Mouse (Mus musculus): ENCODE results near the gene Aarsd1. TPM values are rescaled to one million over a fixed set of nuclear protein-coding genes. Genes with fewer than 3 reads are reported as not detected.
A peak's percentile ranks its signal among the peaks of the same experiment; 100 is the strongest.
"Not testable (repeated sequence)": the region's sequence is repeated elsewhere in the genome, so short reads cannot be mapped to it uniquely, and the experiment has no call there.

Gene Aarsd1
- polyA plus RNA-seq, 1 experiment: 52.7 TPM

DNA sequence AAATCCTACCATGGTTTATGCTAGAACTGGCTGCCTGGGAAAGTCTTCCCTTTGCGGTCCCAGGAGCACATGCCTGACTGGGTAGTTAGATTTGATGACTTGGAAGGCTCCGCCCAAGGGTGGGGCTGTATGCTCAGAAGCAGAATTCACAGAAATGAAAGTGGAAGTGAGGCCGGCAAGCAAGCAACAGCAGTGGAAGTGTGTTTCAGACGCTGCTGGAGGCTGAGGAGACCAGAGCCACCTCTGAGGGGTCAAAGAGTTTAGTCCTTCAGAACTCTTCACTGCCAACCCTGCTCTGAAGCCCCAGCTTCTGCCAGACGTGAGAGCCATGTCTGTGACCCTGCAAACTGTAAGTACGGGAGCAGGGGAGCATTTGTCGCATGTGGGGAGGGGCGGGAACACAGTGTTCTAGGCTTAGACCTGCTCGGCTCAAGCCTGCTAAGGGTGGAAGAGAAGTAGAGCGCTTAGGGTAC, 30.9 kb upstream of the Aarsd1 start, which contains the start of gene Ifi35:
TSS of gene Ifi35 (plus strand) at position 134 of the 473 bp plus-strand sequence.
- Histone ChIP-seq H3K4me3 (ENCODE audit: insufficient read depth, low read length) (peak within 1 kb of the TSS; percentile 36), H3K27ac (ENCODE audit: insufficient read depth, low read length) (0 out of 2 replicates have a peak within 1 kb of the TSS, but pooled peaks have one; percentile 45), H3K4me1 (ENCODE audit: control insufficient read depth, insufficient read depth, low read length) (no peaks in the 10 kb centered on the region; the same call in 1 of the 2 replicates)
- TF ChIP-seq CTCF (IDR thresholded peaks at IDR 0.05; ENCODE audit: extremely low read depth, insufficient read depth, low read length) (no peak), POLR2A (IDR thresholded peaks at IDR 0.05; ENCODE audit: extremely low read depth, insufficient read depth, low read length) (0 out of 2 replicates have a peak, but pooled peaks have one; percentile 28)

DNA sequence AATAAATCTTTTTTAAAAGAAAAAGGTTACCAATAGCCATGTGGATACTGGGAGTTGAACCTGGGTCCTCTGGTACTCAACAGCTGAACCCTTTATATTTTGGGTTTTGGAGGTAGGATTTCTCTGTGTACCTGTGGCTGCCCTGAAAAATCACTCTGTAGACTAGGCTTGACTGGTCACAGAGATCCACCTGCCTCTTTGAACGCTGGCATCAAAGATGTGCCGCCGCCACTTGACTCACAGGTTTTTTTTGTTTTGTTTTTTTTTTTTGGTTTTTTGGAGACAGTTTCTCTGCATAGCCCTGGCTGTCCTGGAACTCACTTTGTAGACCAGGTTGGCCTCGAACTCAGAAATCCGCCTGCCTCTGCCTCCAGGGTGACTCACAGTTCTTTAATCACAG, 30.4 kb upstream of the Aarsd1 start:
- Histone ChIP-seq H3K4me1 (ENCODE audit: control insufficient read depth, insufficient read depth, low read length) (peaks cover 3% of the 10 kb centered on the region), H3K4me3 (ENCODE audit: insufficient read depth, low read length) (no peak overlapping the region)
- TF ChIP-seq CTCF (IDR thresholded peaks at IDR 0.05; ENCODE audit: extremely low read depth, insufficient read depth, low read length) (no peak), POLR2A (IDR thresholded peaks at IDR 0.05; ENCODE audit: extremely low read depth, insufficient read depth, low read length) (no peak)

DNA sequence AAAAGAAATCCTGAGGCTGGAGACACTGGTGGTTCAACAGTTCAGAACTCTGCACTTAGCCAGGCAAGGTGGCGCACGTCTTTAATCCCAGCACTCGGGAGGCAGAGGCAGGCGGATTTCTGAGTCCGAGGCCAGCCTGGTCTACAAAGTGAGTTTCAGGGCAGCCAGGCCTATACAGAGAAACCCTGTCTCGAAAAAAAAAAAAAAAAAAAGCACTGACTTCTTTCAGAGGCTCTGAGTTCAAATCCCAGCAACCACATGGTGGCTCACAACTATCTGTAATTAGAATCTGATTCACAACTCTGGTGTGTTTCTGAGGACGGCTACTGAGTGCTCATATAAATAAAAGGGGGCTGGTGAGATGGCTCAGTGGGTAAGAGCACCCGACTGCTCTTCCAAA, 29.4 kb upstream of the Aarsd1 start:
- not testable (repeated sequence) for H3K27ac ChIP-seq (ENCODE audit: insufficient read depth, low read length); H3K4me3 ChIP-seq (ENCODE audit: insufficient read depth, low read length); H3K4me1 ChIP-seq (ENCODE audit: control insufficient read depth, insufficient read depth, low read length)

More for the DNA sequence above, 30.4 kb upstream of the Aarsd1 start:
- no peak overlapping the region for H3K27ac ChIP-seq (ENCODE audit: insufficient read depth, low read length)

DNA sequence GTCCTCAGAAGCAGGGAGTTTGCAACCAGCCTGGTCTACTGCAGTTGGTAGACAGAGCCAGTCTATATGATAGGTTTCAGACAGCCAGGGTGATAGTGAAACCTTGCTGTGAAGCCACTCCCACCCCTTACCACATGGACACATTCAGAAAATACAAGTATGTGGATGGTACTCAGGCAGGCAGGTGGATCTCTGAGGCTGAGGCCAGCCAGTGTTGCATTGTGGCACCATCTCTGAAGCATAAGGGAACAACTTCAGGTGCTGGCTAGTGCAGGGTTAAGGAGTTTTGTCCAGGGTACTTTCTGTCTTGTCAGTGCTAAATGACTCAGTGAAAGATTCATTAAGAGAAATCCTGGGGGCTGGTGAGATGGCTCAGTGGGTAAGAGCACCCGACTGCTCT, 28.9 kb upstream of the Aarsd1 start:
- no peak overlapping the region for H3K4me3 ChIP-seq (ENCODE audit: insufficient read depth, low read length)
- TF ChIP-seq CTCF (IDR thresholded peaks at IDR 0.05; ENCODE audit: extremely low read depth, insufficient read depth, low read length) (no peak), POLR2A (IDR thresholded peaks at IDR 0.05; ENCODE audit: extremely low read depth, insufficient read depth, low read length) (no peak)
- peaks cover 3% of the 10 kb centered on the region for H3K4me1 ChIP-seq (ENCODE audit: control insufficient read depth, insufficient read depth, low read length)
- no peak overlapping the region for H3K27ac ChIP-seq (ENCODE audit: insufficient read depth, low read length)

DNA sequence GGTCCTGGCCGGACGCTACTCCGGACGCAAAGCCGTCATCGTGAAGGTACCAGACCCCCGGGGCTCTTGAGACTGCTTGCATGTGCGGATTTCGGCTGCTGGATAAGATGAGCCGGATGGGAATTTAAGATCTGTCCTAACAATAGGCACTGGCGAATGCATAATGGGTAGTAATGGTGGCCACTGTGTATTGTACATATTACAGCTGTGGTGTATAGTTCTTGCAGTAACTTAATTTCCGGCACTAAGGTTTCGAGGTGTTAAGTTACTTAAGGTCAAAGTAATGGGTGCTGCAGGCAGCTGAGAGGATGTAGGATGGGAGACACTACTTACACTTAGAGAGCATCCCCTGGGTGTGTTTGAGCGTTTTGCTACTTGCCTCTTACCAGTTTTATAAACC, 25.3 kb upstream of the Aarsd1 start:
- peaks cover 3% of the 10 kb centered on the region; the same call in 1 of the 2 replicates for H3K4me1 ChIP-seq (ENCODE audit: control insufficient read depth, insufficient read depth, low read length)
- H3K27ac ChIP-seq (ENCODE audit: insufficient read depth, low read length): no peak overlapping the region
- TF ChIP-seq CTCF (IDR thresholded peaks at IDR 0.05; ENCODE audit: extremely low read depth, insufficient read depth, low read length) (no peak), POLR2A (IDR thresholded peaks at IDR 0.05; ENCODE audit: extremely low read depth, insufficient read depth, low read length) (no peak)

DNA sequence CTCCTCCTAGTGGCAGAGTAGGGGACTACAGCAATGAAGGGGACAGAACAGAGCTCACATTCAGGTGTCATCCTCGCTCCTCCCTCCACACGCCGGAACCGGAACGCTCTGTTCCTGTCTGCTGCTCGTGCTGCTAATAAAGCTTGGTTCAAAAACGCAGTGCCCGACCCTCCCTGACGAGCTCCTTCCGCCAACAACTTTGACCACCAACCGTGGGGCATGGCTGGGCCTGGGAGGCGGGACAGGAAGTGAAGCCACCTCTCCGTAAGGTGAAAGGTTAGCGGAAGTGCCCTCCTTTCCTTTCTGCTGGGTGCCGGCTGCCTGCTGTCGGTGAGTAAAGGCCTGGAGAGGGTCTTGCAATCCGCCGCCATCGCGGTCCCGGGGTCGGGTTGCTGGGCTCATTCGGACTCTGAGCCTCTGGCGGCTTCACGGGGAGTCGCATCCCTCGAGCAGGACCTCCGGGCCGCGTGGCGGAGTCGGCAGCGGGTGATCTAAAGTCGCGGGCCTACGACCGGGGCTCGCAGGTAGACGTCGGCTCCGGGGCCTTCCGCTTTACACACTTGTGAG, 24.8 kb upstream of the Aarsd1 start, which contains the start of gene Rpl27:
TSS of gene Rpl27 (plus strand) at position 172 of the 567 bp plus-strand sequence.
- peaks cover 3% of the 10 kb centered on the region; the same call in 1 of the 2 replicates for H3K4me1 ChIP-seq (ENCODE audit: control insufficient read depth, insufficient read depth, low read length)
- H3K4me3 ChIP-seq (ENCODE audit: insufficient read depth, low read length): peak within 1 kb of the TSS; percentile 52
- TF ChIP-seq CTCF (IDR thresholded peaks at IDR 0.05; ENCODE audit: extremely low read depth, insufficient read depth, low read length) (peak; percentile 77), POLR2A (IDR thresholded peaks at IDR 0.05; ENCODE audit: extremely low read depth, insufficient read depth, low read length) (peak; percentile 81)
- no peak within 1 kb of the TSS for H3K27ac ChIP-seq (ENCODE audit: insufficient read depth, low read length)

More for the DNA sequence above, 25.3 kb upstream of the Aarsd1 start:
- peak overlapping the region; percentile 52 for H3K4me3 ChIP-seq (ENCODE audit: insufficient read depth, low read length)

DNA sequence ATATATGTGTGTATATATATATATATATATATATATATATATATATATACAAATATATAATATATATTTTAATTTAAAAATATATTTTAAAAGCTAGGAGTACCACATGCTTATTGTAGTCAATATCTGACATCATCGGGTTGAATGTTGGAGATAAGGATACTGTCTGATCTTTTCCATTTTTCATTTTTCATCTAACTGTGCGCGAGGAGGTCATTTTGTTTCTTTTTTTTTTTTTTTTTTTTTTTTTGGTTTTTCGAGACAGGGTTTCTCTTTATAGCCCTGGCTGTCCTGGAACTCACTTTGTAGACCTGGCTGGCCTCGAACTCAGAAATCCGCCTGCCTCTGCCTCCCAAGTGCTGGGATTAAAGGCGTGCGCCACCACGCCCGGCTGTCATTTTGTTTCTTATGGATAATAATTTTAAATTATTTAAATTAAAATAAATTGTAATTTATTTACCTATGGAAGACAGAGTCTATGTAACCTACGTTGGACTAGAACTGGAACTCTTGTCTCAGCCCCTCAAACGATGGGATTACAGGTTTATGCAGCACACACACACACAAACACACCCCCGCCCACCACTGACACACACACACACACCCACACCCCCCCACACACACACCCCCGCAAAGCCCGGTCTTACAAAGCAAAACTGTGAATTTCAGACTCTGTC, 24.2 kb upstream of the Aarsd1 start:
- H3K4me1 ChIP-seq (ENCODE audit: control insufficient read depth, insufficient read depth, low read length); H3K4me3 ChIP-seq (ENCODE audit: insufficient read depth, low read length); H3K27ac ChIP-seq (ENCODE audit: insufficient read depth, low read length): not testable (repeated sequence)

DNA sequence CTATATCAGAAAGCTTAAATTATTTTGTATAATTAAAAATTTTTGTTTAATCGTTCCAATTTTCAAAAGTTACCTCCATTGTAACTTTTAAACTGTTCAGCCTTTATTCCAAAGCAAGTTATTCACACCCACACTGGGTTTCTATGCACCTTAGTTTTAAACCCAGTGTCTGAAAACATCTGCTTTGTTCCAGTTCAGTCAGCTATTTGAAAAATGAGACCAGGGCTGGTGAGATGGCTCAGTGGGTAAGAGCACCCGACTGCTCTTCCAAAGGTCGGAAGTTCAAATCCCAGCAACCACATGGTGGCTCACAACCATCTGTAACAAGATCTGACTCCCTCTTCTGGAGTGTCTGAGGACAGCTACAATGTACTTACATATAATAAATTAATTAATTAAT, 20.6 kb upstream of the Aarsd1 start:
- H3K27ac ChIP-seq (ENCODE audit: insufficient read depth, low read length); H3K4me3 ChIP-seq (ENCODE audit: insufficient read depth, low read length); H3K4me1 ChIP-seq (ENCODE audit: control insufficient read depth, insufficient read depth, low read length): not testable (repeated sequence)

DNA sequence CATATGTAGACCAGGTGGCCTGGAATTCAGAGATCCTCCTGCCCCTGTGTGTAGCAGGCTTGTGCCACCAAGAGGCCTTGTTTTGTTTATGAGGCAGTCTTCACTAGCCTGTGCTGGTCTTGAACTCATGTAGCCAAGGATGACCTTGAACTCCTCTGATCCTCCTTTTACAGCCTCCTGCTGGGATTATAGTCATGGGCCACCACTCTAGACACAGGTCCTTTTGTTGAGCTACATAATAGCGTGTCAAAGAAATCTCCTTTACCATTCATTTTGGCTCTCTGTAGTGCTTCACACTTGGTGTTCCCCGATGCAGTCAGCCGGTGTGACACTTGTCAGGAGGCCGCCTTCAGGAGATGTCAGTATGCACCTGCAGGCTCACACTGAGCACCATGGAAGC, 19.5 kb upstream of the Aarsd1 start:
- Histone ChIP-seq H3K4me1 (ENCODE audit: control insufficient read depth, insufficient read depth, low read length) (no peaks in the 10 kb centered on the region), H3K4me3 (ENCODE audit: insufficient read depth, low read length) (no peak overlapping the region), H3K27ac (ENCODE audit: insufficient read depth, low read length) (no peak overlapping the region)
- no peak for TF ChIP-seq CTCF (IDR thresholded peaks at IDR 0.05; ENCODE audit: extremely low read depth, insufficient read depth, low read length)
- no peak for TF ChIP-seq POLR2A (IDR thresholded peaks at IDR 0.05; ENCODE audit: extremely low read depth, insufficient read depth, low read length)

DNA sequence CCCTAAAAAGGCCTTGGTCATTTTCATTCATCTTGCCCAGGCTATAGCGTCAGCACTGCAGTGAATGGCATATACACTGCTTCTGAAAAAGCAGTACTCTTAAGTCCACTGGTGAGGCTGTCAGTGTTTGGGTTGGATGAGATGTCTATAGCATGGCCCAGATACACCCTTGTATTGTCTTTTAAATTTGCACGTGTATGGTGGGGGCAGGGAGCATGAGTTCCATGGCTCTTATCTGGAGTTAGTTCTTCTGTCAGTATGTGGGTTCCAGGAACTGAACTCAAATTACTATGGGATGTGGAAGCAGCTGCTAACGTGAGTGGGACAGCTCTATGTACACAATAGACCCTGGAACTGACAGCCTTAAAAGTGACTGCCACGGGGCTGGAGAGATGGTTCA, 18.4 kb upstream of the Aarsd1 start:
- Histone ChIP-seq H3K4me3 (ENCODE audit: insufficient read depth, low read length) (no peak overlapping the region), H3K4me1 (ENCODE audit: control insufficient read depth, insufficient read depth, low read length) (no peaks in the 10 kb centered on the region), H3K27ac (ENCODE audit: insufficient read depth, low read length) (no peak overlapping the region)
- TF ChIP-seq POLR2A (IDR thresholded peaks at IDR 0.05; ENCODE audit: extremely low read depth, insufficient read depth, low read length) (no peak), CTCF (IDR thresholded peaks at IDR 0.05; ENCODE audit: extremely low read depth, insufficient read depth, low read length) (no peak)

Measured in cortical plate, adult 2 months (tissue).